Comparison of ENCODE assay signal across 8 mouse cellular contexts in genomic region chr11:68967337-68968282, GRCm38 (mm10). TPM values are rescaled to one million over a fixed set of nuclear protein-coding genes. Genes with fewer than 3 reads are reported as not detected.
DNase-seq lines count a peak whose midpoint lies in the region; ATAC-seq and TF ChIP-seq lines count a peak whose summit lies in the region.

Gene Slc25a35 (plus strand): TSS chr11:68968131.

- peak within 1 kb of the TSS; percentile 86 for H3K4me2 ChIP-seq in CH12.LX (ENCODE audit: insufficient read depth, low read depth, poor library complexity, severe bottlenecking)
- H3K4me2 ChIP-seq in forebrain, embryonic 11.5 days (ENCODE audit: low read depth, low read length, severe bottlenecking) = peak within 1 kb of the TSS; percentile 98
- H3K4me2 ChIP-seq in heart, embryonic 16.5 days (ENCODE audit: low read depth, low read length) = peak within 1 kb of the TSS; percentile 96
- H3K4me2 ChIP-seq in liver, embryonic 15.5 days = peak within 1 kb of the TSS; percentile 97
- H3K4me2 ChIP-seq in neural tube, embryonic 12.5 days (replicated peaks) = peak within 1 kb of the TSS; percentile 89

- peaks cover 13% of the 10 kb centered on the region for H3K27me3 ChIP-seq in CH12.LX (replicated peaks)
- 0 out of 2 replicates have a peak, but pooled peaks cover 2% of the 10 kb centered on the region for H3K27me3 ChIP-seq in forebrain, embryonic 11.5 days (ENCODE audit: control insufficient read depth, insufficient read depth, low read length)
- no peaks in the 10 kb centered on the region for H3K27me3 ChIP-seq in heart, embryonic 16.5 days (ENCODE audit: control insufficient read depth, insufficient read depth, low read length)
- peaks cover 6% of the 10 kb centered on the region; the same call in 1 of the 2 replicates for H3K27me3 ChIP-seq in liver, embryonic 15.5 days
- H3K27me3 ChIP-seq in neural tube, embryonic 12.5 days (replicated peaks) = no peaks in the 10 kb centered on the region

- peaks cover 6 to 29% of the 10 kb centered on the region in 2 experiments; a peak in 3 of 4 replicates for H3K4me1 ChIP-seq in CH12.LX (ENCODE audit: control insufficient read depth in 1 of 2, insufficient read depth in 2 of 2)
- no peaks in the 10 kb centered on the region for H3K4me1 ChIP-seq in forebrain, embryonic 11.5 days (replicated peaks; ENCODE audit: control insufficient read depth, insufficient read depth, low read length)
- H3K4me1 ChIP-seq in heart, embryonic 16.5 days (ENCODE audit: control insufficient read depth, insufficient read depth, low read length) = peaks cover 32% of the 10 kb centered on the region
- H3K4me1 ChIP-seq in liver, embryonic 15.5 days (replicated peaks) = peaks cover 29% of the 10 kb centered on the region
- peaks cover 12% of the 10 kb centered on the region for H3K4me1 ChIP-seq in neural tube, embryonic 12.5 days

- no peak within 1 kb of the TSS for H3K27ac ChIP-seq in CH12.LX (ENCODE audit: insufficient read depth, low read depth)
- no peak within 1 kb of the TSS for H3K27ac ChIP-seq in forebrain, embryonic 11.5 days (ENCODE audit: low read depth, low read length)
- H3K27ac ChIP-seq in heart, embryonic 16.5 days (ENCODE audit: low read length) = peak within 1 kb of the TSS; percentile 43; the same call in 1 of the 2 replicates
- H3K27ac ChIP-seq in liver, embryonic 15.5 days (replicated peaks) = peak within 1 kb of the TSS; percentile 82
- H3K27ac ChIP-seq in neural tube, embryonic 12.5 days = no peak within 1 kb of the TSS

- peak within 1 kb of the TSS; percentile 36 for H3K9ac ChIP-seq in CH12.LX (ENCODE audit: insufficient read depth, low read depth)
- H3K9ac ChIP-seq in forebrain, embryonic 11.5 days (ENCODE audit: low read length) = peak within 1 kb of the TSS; percentile 71
- H3K9ac ChIP-seq in heart, embryonic 16.5 days (ENCODE audit: low read length) = peak within 1 kb of the TSS; percentile 74
- peak within 1 kb of the TSS; percentile 61 for H3K9ac ChIP-seq in liver, embryonic 15.5 days
- peak within 1 kb of the TSS; percentile 61 for H3K9ac ChIP-seq in neural tube, embryonic 12.5 days

- peak within 1 kb of the TSS; percentile 51 to 56 (median 54) for H3K4me3 ChIP-seq in CH12.LX (replicated peaks in 1 of 3; ENCODE audit: low read depth in 2 of 3, low read length in 2 of 3, poor library complexity in 1 of 3)
- peak within 1 kb of the TSS; percentile 56 for H3K4me3 ChIP-seq in forebrain, embryonic 11.5 days (ENCODE audit: low read depth, low read length)
- peak within 1 kb of the TSS; percentile 75 for H3K4me3 ChIP-seq in heart, embryonic 16.5 days (ENCODE audit: low read length)
- H3K4me3 ChIP-seq in liver, embryonic 15.5 days (replicated peaks) = peak within 1 kb of the TSS; percentile 74
- peak within 1 kb of the TSS; percentile 64 for H3K4me3 ChIP-seq in neural tube, embryonic 12.5 days

- DNase-seq in CH12.LX (ENCODE audit: extremely low read depth) = peak; percentile 90
- DNase-seq in c-Kit-positive CD71-positive TER-119-negative erythroid progenitor cells, embryonic 14.5 days (ENCODE audit: low read depth) = peak; percentile 88
- peak; percentile 94 for DNase-seq in forebrain, embryonic 11.5 days (ENCODE audit: low spot score)
- DNase-seq in kidney, postnatal 36 days = peak; percentile 95
- peak; percentile 88 for DNase-seq in telencephalon, adult 2 months (ENCODE audit: low read depth, low spot score)

- no peak; the same call in 1 of the 2 replicates for TF ChIP-seq EP300 in CH12.LX (IDR thresholded peaks at IDR 0.05; ENCODE audit: low read length)

- TF ChIP-seq POLR2A in CH12.LX (IDR thresholded peaks at IDR 0.05; ENCODE audit: low read depth, low read length) = peak; percentile 53; the same call in 1 of the 2 replicates

- H3K36me3 ChIP-seq in CH12.LX (replicated peaks in 1 of 2; ENCODE audit: control insufficient read depth in 1 of 2, insufficient read depth in 1 of 2, low read length in 1 of 2) = peaks cover 0 to 20% of the 10 kb centered on the region in 2 experiments
- H3K36me3 ChIP-seq in forebrain, embryonic 11.5 days (ENCODE audit: control insufficient read depth, insufficient read depth, low read length) = no peaks in the 10 kb centered on the region
- H3K36me3 ChIP-seq in heart, embryonic 16.5 days (ENCODE audit: control insufficient read depth, insufficient read depth) = no peaks in the 10 kb centered on the region
- no peaks in the 10 kb centered on the region for H3K36me3 ChIP-seq in liver, embryonic 15.5 days (replicated peaks)
- no peaks in the 10 kb centered on the region for H3K36me3 ChIP-seq in neural tube, embryonic 12.5 days

- no peaks in the 10 kb centered on the region for H3K9me3 ChIP-seq in CH12.LX (replicated peaks; ENCODE audit: low read length)
- no peaks in the 10 kb centered on the region for H3K9me3 ChIP-seq in forebrain, embryonic 11.5 days (ENCODE audit: control insufficient read depth, low read length)
- H3K9me3 ChIP-seq in heart, embryonic 16.5 days (replicated peaks; ENCODE audit: control insufficient read depth, low read length) = no peaks in the 10 kb centered on the region
- no peaks in the 10 kb centered on the region for H3K9me3 ChIP-seq in liver, embryonic 15.5 days (replicated peaks)
- no peaks in the 10 kb centered on the region for H3K9me3 ChIP-seq in neural tube, embryonic 12.5 days

- dilution Hi-C loops in CH12.LX (cut with MboI; ENCODE audit: extremely low pct_ligation_motif_present, extremely low pct_unique_long_range_greater_than_20kb, low sequenced_read_pairs) = no loop called here

- no peaks in the 10 kb centered on the region for H3K79me2 ChIP-seq in CH12.LX (replicated peaks; ENCODE audit: control insufficient read depth, extremely low read depth, insufficient read depth, poor library complexity, severe bottlenecking)

- in situ Hi-C loops in CH12.LX (cut with MboI; ENCODE audit: low pct_ligation_motif_present, low pct_unique_long_range_greater_than_20kb, low sequenced_read_pairs) = no loop called here

- TF ChIP-seq RAD21 in CH12.LX (IDR thresholded peaks at IDR 0.05; ENCODE audit: low read depth, low read length) = no peak

- under 1% methylated on average over 50 of the region's 50 CpGs for WGBS in forebrain, embryonic 11.5 days
- WGBS in heart, embryonic 16.5 days = under 1% methylated on average over 50 of the region's 50 CpGs
- under 1% methylated on average over 50 of the region's 50 CpGs for WGBS in liver, embryonic 15.5 days (ENCODE audit: insufficient replicate concordance)
- WGBS in neural tube, embryonic 12.5 days = under 1% methylated on average over 50 of the region's 50 CpGs

- ATAC-seq in forebrain, embryonic 11.5 days (replicated peaks; ENCODE audit: low FRiP score) = peak; percentile 95
- peak; percentile 92 for ATAC-seq in heart, embryonic 16.5 days (replicated peaks; ENCODE audit: extremely low read depth, insufficient read depth, low FRiP score)
- peak; percentile 98 for ATAC-seq in liver, embryonic 15.5 days (ENCODE audit: insufficient read depth)
- ATAC-seq in neural tube, embryonic 12.5 days (ENCODE audit: low FRiP score, low read depth) = peak; percentile 97

- TF ChIP-seq CTCF in CH12.LX (conservative IDR thresholded peaks at IDR 0.05 in 1 of 2, IDR thresholded peaks at IDR 0.05 in 1 of 2; ENCODE audit: low read depth in 2 of 2, low read length in 2 of 2) = no peak; a peak in 2 of 4 replicates

TF ChIP-seq in CH12.LX, 34 proteins besides CTCF, POLR2A, EP300 and RAD21 (continues in another document):
- 0 out of 2 replicates have a peak, but pooled peaks have one; percentile 4 for TF ChIP-seq BHLHE40 (IDR thresholded peaks at IDR 0.05; ENCODE audit: low read depth, low read length)
- TF ChIP-seq TBP (conservative IDR thresholded peaks at IDR 0.05; ENCODE audit: low read depth, low read length) = no peak
- TF ChIP-seq SMC3 (IDR thresholded peaks at IDR 0.05; ENCODE audit: low read depth, low read length) = no peak
- no peak for TF ChIP-seq NRF1 (IDR thresholded peaks at IDR 0.05; ENCODE audit: low read depth, low read length)
- TF ChIP-seq KAT2A (IDR thresholded peaks at IDR 0.05; ENCODE audit: insufficient replicate concordance, low read length) = 0 out of 2 replicates have a peak, but pooled peaks have one; percentile 22
- no peak for TF ChIP-seq RCOR1 (conservative IDR thresholded peaks at IDR 0.05; ENCODE audit: low read depth, low read length)
- peak; percentile 73 for TF ChIP-seq MXI1 (IDR thresholded peaks at IDR 0.05; ENCODE audit: low read depth, low read length)
- no peak for TF ChIP-seq USF2 (conservative IDR thresholded peaks at IDR 0.05; ENCODE audit: low read depth, low read length)
- TF ChIP-seq HCFC1 (IDR thresholded peaks at IDR 0.05; ENCODE audit: low read depth, low read length) = no peak
- no peak for TF ChIP-seq ZC3H11A (IDR thresholded peaks at IDR 0.05; ENCODE audit: low read depth, low read length)
- TF ChIP-seq MAX (IDR thresholded peaks at IDR 0.05; ENCODE audit: low read length) = no peak
- TF ChIP-seq IRF4 (IDR thresholded peaks at IDR 0.05; ENCODE audit: low read depth, low read length) = peak; percentile 22; the same call in 1 of the 2 replicates
- no peak for TF ChIP-seq ZKSCAN1 (IDR thresholded peaks at IDR 0.05; ENCODE audit: borderline replicate concordance, low read depth, low read length)
- TF ChIP-seq UBTF (IDR thresholded peaks at IDR 0.05; ENCODE audit: low read depth, low read length) = no peak
- TF ChIP-seq MYC (IDR thresholded peaks at IDR 0.05; ENCODE audit: low read depth, low read length) = no peak
- TF ChIP-seq GABPA (IDR thresholded peaks at IDR 0.05; ENCODE audit: insufficient replicate concordance, low read depth, low read length) = no peak
- TF ChIP-seq POLR2AphosphoS2 (IDR thresholded peaks at IDR 0.05; ENCODE audit: low read depth, low read length) = no peak
- no peak for TF ChIP-seq USF1 (IDR thresholded peaks at IDR 0.05; ENCODE audit: low read depth, low read length)
- no peak for TF ChIP-seq E2F4 (IDR thresholded peaks at IDR 0.05; ENCODE audit: insufficient replicate concordance, low read depth, low read length)
- TF ChIP-seq TCF12 (IDR thresholded peaks at IDR 0.05; ENCODE audit: low read depth, low read length) = peak; percentile 43; the same call in 1 of the 2 replicates
- no peak for TF ChIP-seq MAZ (IDR thresholded peaks at IDR 0.05; ENCODE audit: low read depth, low read length)
- TF ChIP-seq JUND (conservative IDR thresholded peaks at IDR 0.05; ENCODE audit: low read depth, low read length) = no peak
- TF ChIP-seq JUN (IDR thresholded peaks at IDR 0.05; ENCODE audit: insufficient read depth, low read depth, low read length) = no peak

RNA-seq across cellular contexts. Expression of gene Slc25a35, which starts in this region (rescaled TPM):
- 1.6 and 3.9 TPM in 2 replicates for total RNA-seq in CH12.LX (2012; rRNA removed)
- not detected in 2 replicates for total RNA-seq in CH12.LX (2014; rRNA removed)
- 0.83 and 1.0 TPM in 2 replicates for polyA plus RNA-seq in CH12.LX (2012; ENCODE audit: insufficient read length, low read depth)
- polyA plus RNA-seq in forebrain, embryonic 11.5 days (2014; fragmentation: Nextera tagmentation; extraction: Ambion mirVana) = 1.6 and 2.4 TPM in 2 replicates
- 1.7 and 2.2 TPM in 2 replicates for polyA plus RNA-seq in heart, embryonic 16.5 days (2015; fragmentation: Nextera tagmentation; extraction: Ambion mirVana)
- 0.44 and 0.46 TPM in 2 replicates for polyA plus RNA-seq in liver, embryonic 15.5 days (2015; fragmentation: Nextera tagmentation; extraction: Ambion mirVana)
- 1.9 and 2.5 TPM in 2 replicates for polyA plus RNA-seq in neural tube, embryonic 12.5 days (2016; fragmentation: Nextera tagmentation; extraction: Ambion mirVana)

Comparison
In these comparisons a context has a peak if more than half of its experiments do, and no peak if none do; other contexts are left out.
1. Peak in ATAC-seq, H3K4me3 ChIP-seq, H3K27ac ChIP-seq, H3K9ac ChIP-seq and H3K4me2 ChIP-seq in liver, embryonic 15.5 days; RNA of the gene not detected or under 1 TPM.